Mouse (Mus musculus) embryonic facial prominence, embryonic 11.5 days (tissue): ENCODE data around the gene Prr13. TPM values are rescaled to one million over a fixed set of nuclear protein-coding genes. Genes with fewer than 3 reads are reported as not detected.

Source experiments
- ATAC-seq: fragments of 200-750 bp; cut with Nextera tagmentation; replicated peaks from 2 replicates; pipeline ENCODE4 v1.8.0; 2017; ENCODE audit warnings: low read depth; ENCODE audit not compliant: insufficient number of reproducible peaks, low FRiP score, low TSS enrichment
- DNase-seq: peaks from one replicate; pipeline ENCODE4 v3.0.0-alpha.2; 2015; ENCODE audit warnings: low spot score
- H3K27ac ChIP-seq: fragments of 300-500 bp; sonication (generic); replicated peaks from 2 replicates; pipeline ENCODE4 v1.5.1; 2014; ENCODE audit warnings: mild to moderate bottlenecking, low read depth, low read length, control low read depth
- H3K27me3 ChIP-seq: fragments of 300-500 bp; sonication (generic); 2 replicates; pipeline ENCODE4 v1.6.1; 2014; ENCODE audit warnings: mild to moderate bottlenecking, low read length, moderate library complexity, mixed read lengths; ENCODE audit not compliant: control insufficient read depth, insufficient read depth
- H3K36me3 ChIP-seq: fragments of 300-500 bp; sonication (generic); replicated peaks from 2 replicates; pipeline ENCODE4 v1.6.1; 2014; ENCODE audit warnings: low read depth, mild to moderate bottlenecking, low read length, moderate library complexity, mixed read lengths; ENCODE audit not compliant: control insufficient read depth, insufficient read depth
- H3K4me1 ChIP-seq: fragments of 300-500 bp; sonication (generic); 2 replicates; pipeline ENCODE4 v1.6.1; 2014; ENCODE audit warnings: low read length, mixed read lengths; ENCODE audit not compliant: control insufficient read depth, insufficient read depth
- H3K4me2 ChIP-seq: fragments of 300-500 bp; sonication (generic); 2 replicates; pipeline ENCODE4 v1.6.1; 2014; ENCODE audit warnings: low read depth, mild to moderate bottlenecking, control low read depth, low read length, moderate library complexity
- H3K4me3 ChIP-seq: fragments of 300-500 bp; sonication (generic); 2 replicates; pipeline ENCODE4 v1.5.1; 2014; ENCODE audit warnings: low read depth, low read length, control low read depth
- H3K9ac ChIP-seq: fragments of 300-500 bp; sonication (generic); replicated peaks from 2 replicates; pipeline ENCODE4 v1.6.1; 2014; ENCODE audit warnings: mild to moderate bottlenecking, control low read depth, low read length
- H3K9me3 ChIP-seq: fragments of 300-500 bp; sonication (generic); replicated peaks from 2 replicates; pipeline ENCODE4 v1.6.1; 2016; ENCODE audit warnings: mild to moderate bottlenecking, low read length, inconsistent platforms, mixed read lengths; ENCODE audit not compliant: control insufficient read depth
- WGBS: fragments of 180-500 bp; shearing (Covaris S2); extraction: QIAGEN DNeasy Blood & Tissue Kit; methylation state at CpG from one replicate; pipeline ENCODE4 v1.1.7; 2014; 5-methylcytosine and 5-hydroxymethylcytosine counted together
- polyA plus RNA-seq: library from polyadenylated mRNA; unstranded; fragments of >200 nt; fragmentation: Nextera tagmentation; extraction: Ambion mirVana; gene quantifications from 2 replicates; pipeline ENCODE4 v1.2.1, GENCODE M21; 2014

The Prr13 gene
- polyA plus RNA-seq, 1 experiment from 2014 or later = 75.0 TPM

- WGBS = 76% methylated on average over 9 of the region's 9 CpGs
- H3K36me3 ChIP-seq = no peaks in the 10 kb centered on the region
- no peak overlapping the region for H3K4me3 ChIP-seq
- H3K4me2 ChIP-seq = no peak overlapping the region
- no peak overlapping the region for H3K27ac ChIP-seq
- H3K27me3 ChIP-seq = no peaks in the 10 kb centered on the region
- DNase-seq (no peak), ATAC-seq (no peak)
- no peaks in the 10 kb centered on the region for H3K9me3 ChIP-seq
- H3K9ac ChIP-seq = no peak overlapping the region
- no peaks in the 10 kb centered on the region for H3K4me1 ChIP-seq
Measured at GRCm38 (mm10) chr15:102461430-102462075, 2.7 kb downstream of the Prr13 start.

- H3K4me2 ChIP-seq = no peak overlapping the region
- no peaks in the 10 kb centered on the region for H3K9me3 ChIP-seq
- DNase-seq (peak; percentile 45), ATAC-seq (no peak)
- no peak overlapping the region for H3K4me3 ChIP-seq
- no peaks in the 10 kb centered on the region for H3K27me3 ChIP-seq
- H3K9ac ChIP-seq = no peak overlapping the region
- no peaks in the 10 kb centered on the region for H3K4me1 ChIP-seq
- no peaks in the 10 kb centered on the region for H3K36me3 ChIP-seq
- H3K27ac ChIP-seq = no peak overlapping the region
Measured at GRCm38 (mm10) chr15:102463666-102464065, 4.8 kb downstream of the Prr13 start.

GRCm38 (mm10) chr15:102468675-102469370 is 10.0 kb downstream of the Prr13 start:
- no peaks in the 10 kb centered on the region for H3K27me3 ChIP-seq
- no peak overlapping the region for H3K4me2 ChIP-seq
- H3K9ac ChIP-seq = no peak overlapping the region
- no peak for DNase-seq
- H3K36me3 ChIP-seq = no peaks in the 10 kb centered on the region
- no peaks in the 10 kb centered on the region for H3K9me3 ChIP-seq
- H3K4me1 ChIP-seq = no peaks in the 10 kb centered on the region
- no peak for ATAC-seq
- 97% methylated on average over 9 of the region's 9 CpGs for WGBS
- H3K4me3 ChIP-seq = no peak overlapping the region
- no peak overlapping the region for H3K27ac ChIP-seq

- peak within 1 kb of the TSS; percentile 51 for H3K4me2 ChIP-seq
- WGBS = 1% methylated on average over 34 of the region's 40 CpGs
- H3K9ac ChIP-seq = peak within 1 kb of the TSS; percentile 98
- peak; percentile 99 for ATAC-seq
- no peaks in the 10 kb centered on the region for H3K36me3 ChIP-seq
- peak within 1 kb of the TSS; percentile 82 for H3K4me3 ChIP-seq
- no peaks in the 10 kb centered on the region for H3K27me3 ChIP-seq
- DNase-seq = peak; percentile 99
- no peaks in the 10 kb centered on the region for H3K4me1 ChIP-seq
- H3K27ac ChIP-seq = peak within 1 kb of the TSS; percentile 97
- H3K9me3 ChIP-seq = no peaks in the 10 kb centered on the region
Measured at GRCm38 (mm10) chr15:102470183-102470604, 11.4 kb downstream of the Prr13 start, which contains the start of gene Pcbp2. Gene Pcbp2 (plus strand): TSS chr15:102470539.

- Histone ChIP-seq H3K9me3 (no peaks in the 10 kb centered on the region), H3K9ac (peak overlapping the region; percentile 98), H3K4me1 (no peaks in the 10 kb centered on the region), H3K27ac (peak overlapping the region; percentile 97), H3K4me2 (peak overlapping the region; percentile 51), H3K27me3 (no peaks in the 10 kb centered on the region), H3K36me3 (no peaks in the 10 kb centered on the region), H3K4me3 (peak overlapping the region; percentile 82)
- DNase-seq (peak; percentile 82), ATAC-seq (peak; percentile 53)
- under 1% methylated on average over 28 of the region's 67 CpGs for WGBS
Measured at GRCm38 (mm10) chr15:102470605-102471294, 11.9 kb downstream of the Prr13 start.

GRCm38 (mm10) chr15:102471295-102471645 is 12.4 kb downstream of the Prr13 start:
- Histone ChIP-seq H3K36me3 (no peaks in the 10 kb centered on the region), H3K9me3 (no peaks in the 10 kb centered on the region), H3K4me2 (peak overlapping the region; percentile 51), H3K4me3 (peak overlapping the region; percentile 82), H3K27ac (peak overlapping the region; percentile 97), H3K4me1 (no peaks in the 10 kb centered on the region), H3K9ac (peak overlapping the region; percentile 98), H3K27me3 (no peaks in the 10 kb centered on the region)
- DNase-seq = no peak
- ATAC-seq = no peak
- WGBS = under 1% methylated on average over 10 of the region's 10 CpGs

- Histone ChIP-seq H3K4me1 (no peaks in the 10 kb centered on the region), H3K36me3 (no peaks in the 10 kb centered on the region), H3K4me3 (peak overlapping the region; percentile 82), H3K27me3 (no peaks in the 10 kb centered on the region), H3K9me3 (no peaks in the 10 kb centered on the region), H3K27ac (no peak overlapping the region), H3K4me2 (peak overlapping the region; percentile 51), H3K9ac (no peak overlapping the region)
- DNase-seq (no peak), ATAC-seq (no peak)
Measured at GRCm38 (mm10) chr15:102471727-102472126, 12.9 kb downstream of the Prr13 start.

- 77% methylated on average over 2 of the region's 2 CpGs for WGBS
- Histone ChIP-seq H3K9ac (no peak overlapping the region), H3K4me1 (no peaks in the 10 kb centered on the region), H3K9me3 (no peaks in the 10 kb centered on the region), H3K27me3 (no peaks in the 10 kb centered on the region), H3K27ac (no peak overlapping the region), H3K4me3 (no peak overlapping the region), H3K36me3 (no peaks in the 10 kb centered on the region), H3K4me2 (no peak overlapping the region)
- no peak for ATAC-seq
- DNase-seq = no peak
Measured at GRCm38 (mm10) chr15:102473246-102473645, 14.4 kb downstream of the Prr13 start.
